Mouse (Mus musculus) ZHBTc4 (cell line): Measurements from ENCODE around the gene Slc15a1.
A peak's percentile ranks its signal among the peaks of the same experiment; 100 is the strongest.

Experiments
- DNase-seq: peaks from one replicate; pipeline ENCODE4 v3.0.0-alpha.2; 2011; ENCODE audit warnings: low read depth, low spot score

The Slc15a1 gene

GRCm38 (mm10) chr14:121452227-121452626, 52.8 kb downstream of the Slc15a1 start:
- no peak for DNase-seq

GRCm38 (mm10) chr14:121451424-121452029, 53.5 kb downstream of the Slc15a1 start:
- no peak for DNase-seq

- peak; percentile 91 for DNase-seq
Observed at GRCm38 (mm10) chr14:121450504-121451423, 54.3 kb downstream of the Slc15a1 start.

- DNase-seq = peak; percentile 82
Observed at GRCm38 (mm10) chr14:121446951-121447350, 58.1 kb downstream of the Slc15a1 start.

- DNase-seq = peak; percentile 94
Observed at GRCm38 (mm10) chr14:121445194-121445593, 59.9 kb downstream of the Slc15a1 start.

GRCm38 (mm10) chr14:121440807-121441206, 64.2 kb downstream of the Slc15a1 start:
- no peak for DNase-seq

- DNase-seq = no peak
Observed at GRCm38 (mm10) chr14:121437026-121437425, 68.0 kb downstream of the Slc15a1 start.

GRCm38 (mm10) chr14:121436455-121436854, 68.6 kb downstream of the Slc15a1 start:
- DNase-seq = no peak

GRCm38 (mm10) chr14:121435794-121436193, 69.3 kb downstream of the Slc15a1 start:
- DNase-seq = peak; percentile 71

GRCm38 (mm10) chr14:121431261-121431660, 73.8 kb downstream of the Slc15a1 start:
- no peak for DNase-seq

- DNase-seq = peak; percentile 40
Observed at GRCm38 (mm10) chr14:121429854-121430535, 75.1 kb downstream of the Slc15a1 start.

- peak; percentile 48 for DNase-seq
Observed at GRCm38 (mm10) chr14:121428148-121428547, 76.9 kb downstream of the Slc15a1 start.

- DNase-seq = peak; percentile 79
Observed at GRCm38 (mm10) chr14:121426743-121427142, 78.3 kb downstream of the Slc15a1 start.

GRCm38 (mm10) chr14:121425004-121425793, 79.9 kb downstream of the Slc15a1 start:
- no peak for DNase-seq

- no peak for DNase-seq
Observed at GRCm38 (mm10) chr14:121423341-121423751, 81.7 kb downstream of the Slc15a1 start.

GRCm38 (mm10) chr14:121422664-121423340, 82.2 kb downstream of the Slc15a1 start:
- no peak for DNase-seq

GRCm38 (mm10) chr14:121422000-121422399, 83.1 kb downstream of the Slc15a1 start:
- DNase-seq = no peak

GRCm38 (mm10) chr14:121417594-121417993, 87.5 kb downstream of the Slc15a1 start:
- no peak for DNase-seq

GRCm38 (mm10) chr14:121416626-121417319, 88.3 kb downstream of the Slc15a1 start:
- no peak for DNase-seq

- no peak for DNase-seq
Observed at GRCm38 (mm10) chr14:121414635-121415241, 90.3 kb downstream of the Slc15a1 start.
